Mouse (Mus musculus) urinary bladder, postnatal 10 days (tissue): ENCODE results near the gene Ankfy1.
"Not testable (repeated sequence)": the region's sequence is repeated elsewhere in the genome, so short reads cannot be mapped to it uniquely, and the experiment has no call there.

Source experiments
- DNase-seq: peaks from one replicate; pipeline ENCODE4 v3.0.0; 2022; ENCODE audit warnings: low spot score

Gene Ankfy1

GRCm38 (mm10) chr11:72723165-72723564 is 33.4 kb downstream of the Ankfy1 start:
- no peak for DNase-seq

GRCm38 (mm10) chr11:72723871-72724270 is 34.1 kb downstream of the Ankfy1 start:
- DNase-seq, result no peak

GRCm38 (mm10) chr11:72726023-72726422 is 36.2 kb downstream of the Ankfy1 start:
- DNase-seq, result no peak

GRCm38 (mm10) chr11:72733736-72734135 is 43.9 kb downstream of the Ankfy1 start:
- DNase-seq, result no peak

GRCm38 (mm10) chr11:72734840-72735518 is 45.2 kb downstream of the Ankfy1 start:
- DNase-seq, result no peak

- no peak for DNase-seq
These were observed 45.7 kb downstream of the Ankfy1 start for GRCm38 (mm10) chr11:72735519-72735860.

GRCm38 (mm10) chr11:72736320-72736719 is 46.5 kb downstream of the Ankfy1 start:
- DNase-seq, result no peak

- DNase-seq, result not testable (repeated sequence)
These were observed 47.7 kb downstream of the Ankfy1 start for GRCm38 (mm10) chr11:72737517-72737916.

GRCm38 (mm10) chr11:72739048-72739447 is 49.2 kb downstream of the Ankfy1 start:
- DNase-seq, result no peak

- no peak for DNase-seq
These were observed 62.1 kb downstream of the Ankfy1 start for GRCm38 (mm10) chr11:72751956-72752355.

GRCm38 (mm10) chr11:72758316-72758715 is 68.5 kb downstream of the Ankfy1 start:
- DNase-seq, result no peak

GRCm38 (mm10) chr11:72759581-72759980 is 69.8 kb downstream of the Ankfy1 start:
- DNase-seq, result no peak

GRCm38 (mm10) chr11:72760781-72761180 is 71.0 kb downstream of the Ankfy1 start:
- no peak for DNase-seq

- DNase-seq, result no peak
These were observed 74.5 kb downstream of the Ankfy1 start for GRCm38 (mm10) chr11:72764270-72764669.

GRCm38 (mm10) chr11:72767716-72768115 is 77.9 kb downstream of the Ankfy1 start:
- no peak for DNase-seq

- no peak for DNase-seq
These were observed 79.3 kb downstream of the Ankfy1 start for GRCm38 (mm10) chr11:72769061-72769460.

- no peak for DNase-seq
These were observed 80.5 kb downstream of the Ankfy1 start for GRCm38 (mm10) chr11:72770324-72770723.

GRCm38 (mm10) chr11:72770816-72771215 is 81.0 kb downstream of the Ankfy1 start:
- DNase-seq, result no peak

GRCm38 (mm10) chr11:72771461-72771860 is 81.7 kb downstream of the Ankfy1 start:
- no peak for DNase-seq

GRCm38 (mm10) chr11:72772611-72773010 is 82.8 kb downstream of the Ankfy1 start:
- not testable (repeated sequence) for DNase-seq

- DNase-seq, result no peak
These were observed 89.2 kb downstream of the Ankfy1 start for GRCm38 (mm10) chr11:72778957-72779356.

GRCm38 (mm10) chr11:72782103-72782502 is 92.3 kb downstream of the Ankfy1 start:
- DNase-seq, result no peak

GRCm38 (mm10) chr11:72782503-72782902 is 92.7 kb downstream of the Ankfy1 start:
- DNase-seq, result no peak

GRCm38 (mm10) chr11:72792033-72792432 is 102.2 kb downstream of the Ankfy1 start:
- no peak for DNase-seq

GRCm38 (mm10) chr11:72795149-72795454 is 105.3 kb downstream of the Ankfy1 start:
- no peak for DNase-seq
